Mouse (Mus musculus) layer of hippocampus, adult 9-11 months (tissue): ENCODE results near the gene Dgke.
"Not testable (repeated sequence)": the region's sequence is repeated elsewhere in the genome, so short reads cannot be mapped to it uniquely, and the experiment has no call there.

Source experiments
- DNase-seq: peaks from one replicate; pipeline ENCODE4 v3.0.0; 2022

Dgke gene

DNA sequence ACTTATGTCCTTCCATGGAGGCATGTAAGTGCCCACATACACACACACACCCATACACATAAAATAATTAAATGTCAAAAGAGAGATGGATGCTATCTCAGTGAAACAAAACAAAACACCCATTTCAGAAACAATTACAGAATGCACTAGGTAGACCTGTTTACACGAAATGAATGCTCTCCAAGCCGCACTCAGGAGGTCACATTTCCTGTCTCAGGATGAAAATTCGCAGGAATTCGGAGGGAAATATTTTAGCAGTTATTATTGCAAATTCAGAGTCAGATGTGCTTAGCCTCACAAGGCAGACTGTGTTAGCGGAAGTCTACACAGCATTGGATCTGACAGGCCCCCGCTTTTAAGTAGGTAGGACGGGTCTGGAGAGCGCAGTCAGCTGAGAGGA lies 6.9 kb upstream of the Dgke start, which contains the start of gene Gm525:
Gm525 (plus strand) TSS at position 301 of the 400 bp plus-strand sequence.
- no peak for DNase-seq

DNA sequence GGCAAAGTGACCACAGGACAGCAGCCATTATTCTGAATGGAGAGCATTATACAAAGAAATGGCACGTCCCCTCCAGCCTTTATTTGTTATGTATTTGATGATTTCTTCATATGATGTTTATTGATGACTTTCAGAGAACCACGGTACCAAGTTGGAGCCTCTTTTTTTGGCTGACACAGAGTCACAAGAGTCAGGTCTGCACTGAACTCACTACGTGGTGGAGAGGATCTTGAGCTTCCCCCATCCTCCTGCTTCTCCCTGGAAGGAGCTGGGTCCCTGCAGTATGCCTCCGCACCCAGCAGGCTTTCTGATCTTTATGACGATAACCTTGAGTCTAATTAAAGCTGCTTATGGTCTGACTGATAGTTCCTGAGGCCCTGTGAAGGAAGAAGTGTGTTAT lies 4.9 kb upstream of the Dgke start:
- no peak for DNase-seq

DNA sequence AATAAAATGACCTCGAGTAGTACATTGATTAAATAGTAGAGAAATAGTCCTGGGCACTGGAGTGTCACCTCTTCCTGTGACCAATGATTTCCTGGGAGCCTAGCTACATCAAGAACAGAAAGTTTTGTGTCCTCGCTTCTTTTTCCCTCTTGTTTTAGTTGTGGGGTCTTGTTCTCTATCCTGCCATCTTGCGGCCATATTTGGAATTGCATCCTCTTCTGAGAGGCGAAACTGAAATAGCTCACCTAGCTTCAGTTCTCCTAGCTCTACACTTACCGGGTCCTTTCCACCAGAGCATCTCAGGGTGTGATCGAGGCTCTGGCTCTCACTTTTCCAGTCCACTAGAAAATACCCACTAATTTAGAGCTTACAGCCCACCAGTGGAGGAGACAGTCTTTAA lies 2.7 kb upstream of the Dgke start:
- DNase-seq: no peak

DNA sequence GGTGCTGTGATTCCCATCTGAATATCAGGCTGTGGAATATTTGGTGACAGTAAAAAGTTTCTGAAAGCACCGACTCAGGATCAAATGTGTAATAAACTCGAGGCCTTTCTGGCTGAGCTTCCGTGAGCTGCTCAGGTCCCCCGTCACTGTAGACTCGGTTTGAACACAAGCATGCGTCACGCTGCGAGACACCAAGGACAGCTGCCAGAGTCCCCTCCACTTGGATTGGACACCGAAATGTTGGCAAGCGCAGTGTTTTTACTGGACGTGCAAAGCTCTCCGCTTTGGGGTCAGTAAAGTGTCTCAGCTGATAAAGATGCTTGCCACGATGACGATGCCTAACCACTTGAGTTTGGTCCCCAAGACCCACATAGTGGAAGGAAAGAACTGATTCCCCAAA lies 2.0 kb upstream of the Dgke start:
- DNase-seq: no peak

GRCm38 (mm10) chr11:89067871-89068490 lies 1.3 kb upstream of the Dgke start:
- DNase-seq: no peak

DNA sequence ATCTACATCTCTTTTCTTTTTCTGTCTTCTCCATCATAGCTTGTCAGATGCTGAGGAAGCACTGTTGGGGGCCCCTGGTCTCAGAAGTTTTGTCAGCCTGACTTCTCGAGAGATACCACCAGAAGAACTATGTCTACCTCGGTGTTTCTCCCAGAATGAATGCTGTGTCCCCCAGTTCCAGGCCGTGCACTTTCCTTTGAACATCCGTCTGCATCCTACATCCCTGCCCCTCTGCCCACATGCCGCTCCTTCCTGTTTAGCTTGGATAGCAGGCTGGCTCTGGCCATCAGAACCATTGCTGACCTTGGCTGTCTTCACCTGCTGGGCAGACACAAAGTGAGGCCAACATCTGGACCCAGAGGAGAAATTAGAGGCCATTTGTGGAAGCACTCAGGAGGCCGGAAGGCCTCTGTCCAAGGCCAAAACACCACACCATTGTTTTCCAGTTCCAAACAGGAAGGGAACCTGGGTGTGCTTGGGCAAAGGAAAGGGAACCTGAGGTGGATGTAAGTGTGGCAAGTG lies 712 bp upstream of the Dgke start:
- DNase-seq: no peak

DNA sequence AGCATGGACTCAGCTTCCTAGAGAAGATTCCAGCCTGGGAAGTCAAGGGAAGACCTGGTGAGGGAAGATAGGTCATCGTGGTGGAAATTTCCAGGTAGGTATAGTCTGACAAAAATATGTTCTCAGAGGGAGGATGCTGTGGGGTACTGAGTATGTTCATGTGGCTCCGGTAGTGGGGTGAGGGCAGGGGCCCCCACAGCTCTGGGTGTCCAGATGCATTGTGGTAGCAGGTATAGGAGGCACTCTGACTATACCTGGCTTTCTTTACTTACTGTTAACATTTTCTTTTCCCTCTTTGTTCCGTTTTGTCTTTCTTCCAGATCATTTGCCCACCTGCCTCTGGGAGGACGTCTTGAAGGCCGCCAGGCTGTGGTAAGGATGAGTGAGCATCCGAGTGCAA lies 524 bp downstream of the Dgke start:
- DNase-seq: no peak

DNA sequence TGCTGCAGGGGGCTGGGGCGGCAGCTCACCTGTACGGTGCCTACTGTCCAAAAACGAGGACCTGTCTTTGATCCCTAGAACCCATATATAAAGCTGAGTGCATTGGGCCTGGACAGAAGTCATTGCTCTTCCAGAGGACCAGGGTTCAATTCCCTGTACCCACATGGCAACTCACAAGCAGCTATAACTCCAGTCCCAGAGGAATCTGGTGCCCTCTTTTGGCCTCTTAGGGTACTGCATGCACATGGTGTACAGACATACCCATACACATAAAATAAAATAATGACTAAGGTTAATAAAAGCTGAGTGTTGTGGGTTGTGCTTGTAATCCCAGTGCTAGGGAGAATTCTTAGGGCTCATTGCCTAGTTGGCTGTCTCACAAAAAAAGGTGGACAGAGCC lies 1.4 kb downstream of the Dgke start:
- no peak for DNase-seq

DNA sequence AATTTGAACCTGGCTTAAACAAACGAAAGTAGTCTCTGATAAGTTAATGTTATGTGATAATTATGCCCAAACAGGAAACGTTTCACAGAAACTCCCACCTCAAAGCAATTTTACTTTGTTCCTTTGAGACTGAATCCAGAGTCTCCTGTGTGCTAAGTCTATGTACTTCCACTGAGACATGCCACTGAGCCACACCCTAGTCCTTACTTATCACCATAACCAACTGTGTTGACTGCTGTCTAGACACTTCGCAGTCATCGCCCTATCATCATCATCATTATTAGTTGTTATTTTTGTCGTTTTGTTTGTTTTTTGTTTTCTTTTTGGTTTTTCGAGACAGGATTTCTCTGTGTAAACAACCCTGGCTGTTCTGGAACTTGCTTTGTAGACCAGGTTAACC lies 2.3 kb downstream of the Dgke start:
- no peak for DNase-seq

DNA sequence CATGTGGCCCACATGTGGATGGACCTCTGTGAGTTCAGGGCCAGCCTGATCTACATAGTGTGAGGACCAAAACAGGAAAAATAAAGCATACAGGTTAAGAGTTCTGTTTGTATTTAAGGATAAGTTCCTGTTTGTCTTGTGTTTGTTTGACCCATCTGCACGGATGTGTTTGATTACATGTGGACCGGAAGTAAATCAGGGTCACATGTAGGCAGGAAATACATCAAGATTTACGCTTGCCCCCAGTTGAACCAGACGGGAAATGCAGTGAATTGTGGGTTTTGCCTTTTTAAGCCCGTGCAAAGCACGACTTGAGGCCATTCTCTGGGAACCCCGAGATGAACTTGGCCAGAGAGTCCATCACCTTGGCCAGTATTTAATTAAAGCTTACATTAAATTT lies 5.3 kb downstream of the Dgke start:
- DNase-seq: no peak

GRCm38 (mm10) chr11:89060423-89061089 lies 6.1 kb downstream of the Dgke start:
- DNase-seq: peak; percentile 93

DNA sequence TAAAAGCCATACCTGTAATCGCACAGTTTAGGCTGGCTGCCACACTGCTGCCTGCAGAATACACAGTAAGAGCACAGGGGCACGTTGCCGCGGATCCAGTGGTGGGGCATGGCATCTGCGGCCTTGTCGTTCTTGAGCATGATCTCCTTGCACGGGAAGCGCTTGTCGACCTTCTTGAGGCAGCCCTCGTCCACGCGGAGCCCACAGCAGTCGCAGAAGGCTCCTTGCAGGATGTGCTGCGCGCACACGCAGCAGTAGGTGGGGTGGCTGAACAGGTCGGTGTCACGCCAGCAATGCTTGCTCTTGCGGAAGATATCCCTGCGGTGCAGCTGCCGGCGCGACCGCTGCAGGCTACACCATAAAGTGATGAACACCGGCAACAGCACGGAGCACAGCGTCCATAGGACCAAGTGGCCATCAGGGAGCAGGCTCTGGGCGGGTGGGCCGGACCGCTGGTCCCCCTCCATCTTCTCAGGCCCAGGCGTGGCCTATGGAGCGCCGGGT lies 6.7 kb downstream of the Dgke start:
- DNase-seq: no peak

DNA sequence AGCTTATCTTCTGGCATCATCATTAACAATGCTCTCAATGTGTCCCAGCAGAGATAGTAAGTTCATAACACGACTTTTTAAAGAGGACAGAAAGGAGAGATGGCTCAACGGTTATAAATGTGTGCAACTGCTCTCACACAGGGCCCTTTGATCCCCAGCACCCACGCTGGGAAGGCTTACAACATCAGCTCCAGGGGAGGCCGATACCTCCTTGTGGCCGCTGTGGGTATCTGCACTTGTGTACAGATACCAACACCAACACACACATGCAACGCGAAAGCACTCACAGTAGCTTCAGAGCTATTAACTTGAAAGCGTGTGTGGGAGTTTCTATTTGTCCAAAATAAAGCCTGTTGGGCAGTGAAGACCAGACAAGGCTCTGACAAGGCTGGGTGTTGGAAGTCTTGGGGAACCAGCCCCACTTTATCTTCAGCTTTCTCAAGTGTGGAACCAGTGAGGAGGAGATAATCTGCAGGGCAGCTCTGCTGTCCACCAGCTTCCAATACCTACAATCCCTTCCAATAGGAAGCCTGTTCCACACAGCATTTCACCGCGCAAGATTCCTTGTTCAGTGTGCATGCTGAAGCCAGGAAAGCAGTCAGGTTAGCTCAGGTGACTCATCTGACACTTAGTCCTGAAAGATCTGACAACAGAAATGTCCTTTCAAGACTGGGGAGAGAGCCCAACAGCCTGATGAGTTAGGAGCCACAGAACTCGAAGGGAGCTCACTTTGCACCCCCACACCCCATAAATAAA lies 8.0 kb downstream of the Dgke start:
- no peak for DNase-seq

GRCm38 (mm10) chr11:89055931-89056690 lies 10.5 kb downstream of the Dgke start:
- DNase-seq: peak; percentile 52

- DNase-seq: no peak
These were observed 14.9 kb downstream of the Dgke start for GRCm38 (mm10) chr11:89051767-89052166.

DNA sequence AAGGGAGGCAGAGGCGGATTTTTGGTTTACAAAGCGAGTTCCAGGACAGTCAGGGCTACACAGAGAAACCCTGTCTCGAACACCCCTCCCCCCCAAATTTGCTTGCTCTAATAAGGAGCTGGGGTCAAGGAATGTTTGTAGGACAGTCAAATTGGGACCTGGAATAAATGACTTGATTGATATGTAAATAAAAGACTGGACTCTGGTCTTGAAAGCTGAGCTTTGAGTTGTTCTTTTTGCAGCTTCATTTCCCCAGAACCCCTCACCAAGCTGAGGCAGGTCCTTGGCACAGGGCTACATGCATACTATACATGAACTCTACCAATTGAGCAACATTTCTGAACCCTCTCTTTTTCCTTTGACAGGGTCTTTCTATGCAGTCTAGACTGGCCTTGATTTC lies 20.6 kb downstream of the Dgke start:
- DNase-seq: no peak

DNA sequence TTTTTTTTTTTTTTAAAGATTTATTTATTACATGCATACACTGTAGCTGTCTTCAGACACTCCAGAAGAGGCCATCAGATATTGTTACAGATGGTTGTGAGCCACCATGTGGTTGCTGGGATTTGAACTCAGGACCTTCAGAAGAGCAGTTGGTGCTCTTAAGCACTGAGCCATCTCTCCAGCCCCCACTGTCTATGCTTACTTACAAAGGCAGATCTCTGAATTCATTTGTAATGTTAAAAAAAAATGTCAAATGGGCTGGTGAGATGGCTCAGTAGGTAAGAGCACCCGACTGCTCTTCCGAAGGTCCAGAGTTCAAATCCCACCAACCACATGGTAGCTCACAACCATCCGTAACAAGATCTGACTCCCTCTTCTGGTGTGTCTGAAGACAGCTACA lies 21.1 kb downstream of the Dgke start:
- not testable (repeated sequence) for DNase-seq

DNA sequence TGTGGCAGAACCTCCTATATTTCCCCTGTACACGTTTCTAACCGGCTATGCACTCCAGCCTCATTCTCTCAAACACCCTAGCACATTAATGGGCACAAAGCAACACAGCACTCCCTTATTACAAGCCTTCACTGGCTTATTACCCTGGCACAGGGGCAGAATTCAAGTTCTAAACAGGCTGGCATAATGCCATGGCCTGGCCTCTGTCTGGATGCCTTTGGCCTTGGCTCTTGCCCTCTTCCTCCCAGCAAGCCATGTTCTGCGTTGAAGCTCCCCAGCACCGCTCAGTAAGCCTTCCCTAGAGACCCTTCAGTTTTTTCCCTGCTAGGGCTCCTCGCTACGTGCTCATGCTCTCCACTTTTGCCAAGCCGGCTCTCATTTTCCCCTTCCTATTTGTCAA lies 23.6 kb downstream of the Dgke start:
- no peak for DNase-seq

DNA sequence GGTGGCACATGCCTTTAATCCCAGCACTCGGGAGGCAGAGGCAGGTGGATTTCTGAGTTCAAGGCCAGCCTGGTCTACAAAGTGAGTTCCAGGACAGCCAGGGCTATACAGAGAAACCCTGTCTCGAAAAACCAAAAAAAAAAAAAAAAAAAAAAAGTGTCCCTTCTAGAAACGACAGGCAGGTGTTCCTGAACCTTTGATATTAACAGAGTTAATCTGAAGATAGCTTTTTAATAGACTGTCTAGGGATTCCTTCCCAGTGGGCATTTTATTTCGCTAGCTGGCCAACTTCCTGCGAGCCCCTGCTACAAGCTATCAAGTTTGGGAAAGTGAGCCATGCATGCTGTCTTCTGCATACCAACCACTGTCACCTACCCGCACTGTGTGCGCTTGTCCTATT lies 25.6 kb downstream of the Dgke start:
- DNase-seq: not testable (repeated sequence)

- DNase-seq: no peak
These were observed 27.3 kb downstream of the Dgke start for GRCm38 (mm10) chr11:89039325-89039724.

GRCm38 (mm10) chr11:89038496-89038895 lies 28.2 kb downstream of the Dgke start:
- no peak for DNase-seq

DNA sequence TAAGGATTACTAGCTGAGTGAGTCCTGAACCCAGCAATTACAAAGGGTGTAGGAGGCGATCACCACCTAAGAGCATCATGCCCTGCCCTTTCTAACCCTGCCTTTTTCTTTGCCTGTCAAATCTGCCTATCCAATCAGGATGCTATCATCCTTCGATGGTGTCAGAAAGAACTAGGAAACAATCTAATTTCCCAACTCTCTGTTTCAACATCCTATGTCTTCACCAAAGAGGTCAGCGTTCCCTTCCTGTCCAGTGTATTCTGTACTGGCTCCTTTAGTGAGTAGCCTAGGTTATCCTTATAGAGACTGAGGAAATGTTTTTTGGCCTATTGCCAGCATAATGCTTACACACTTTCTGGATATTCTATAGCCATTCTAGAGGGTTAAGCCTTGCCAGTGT lies 31.1 kb downstream of the Dgke start:
- DNase-seq: no peak

DNA sequence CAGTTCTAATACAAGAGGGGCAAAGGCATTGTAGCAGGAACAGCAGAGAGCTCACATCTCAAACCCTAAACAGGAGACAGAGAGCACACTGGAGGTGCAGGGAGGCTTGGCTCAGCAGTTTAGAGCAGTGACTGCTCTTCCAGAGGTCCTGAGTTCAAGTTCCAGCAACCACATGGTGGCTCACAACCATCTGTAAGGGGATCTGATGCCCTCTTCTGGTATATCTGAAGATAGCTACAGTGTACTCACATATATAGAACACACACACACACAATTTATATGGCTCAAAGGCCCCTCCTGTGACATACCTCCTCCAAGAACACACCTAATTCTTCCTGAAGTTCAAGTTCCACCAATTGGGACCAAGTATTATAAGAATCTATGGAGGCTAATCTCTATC lies 32.1 kb downstream of the Dgke start:
- no peak for DNase-seq
